Mouse (Mus musculus) small intestine, adult 2 months (tissue): Measurements from ENCODE around the gene Gabpb2. TPM values are rescaled to one million over a fixed set of nuclear protein-coding genes. Genes with fewer than 3 reads are reported as not detected.

Source experiments
- H3K27ac ChIP-seq: fragments of 200-500 bp; 2 replicates; pipeline ENCODE4 v1.5.1; 2012; ENCODE audit warnings: low read depth, low read length, control low read depth, inconsistent platforms; ENCODE audit not compliant: insufficient read depth
- H3K27me3 ChIP-seq: fragments of 200-500 bp; 2 replicates; pipeline ENCODE4 v1.6.1; 2012; ENCODE audit warnings: mild to moderate bottlenecking, moderate library complexity, low read length, inconsistent platforms; ENCODE audit not compliant: control insufficient read depth, insufficient read depth
- H3K36me3 ChIP-seq: fragments of 200-500 bp; 2 replicates; pipeline ENCODE4 v1.6.1; 2012; ENCODE audit warnings: mild to moderate bottlenecking, low read length, control low read depth, inconsistent platforms; ENCODE audit not compliant: control insufficient read depth, insufficient read depth
- H3K4me1 ChIP-seq: fragments of 200-500 bp; 2 replicates; pipeline ENCODE4 v1.6.1; 2012; ENCODE audit warnings: low read length, inconsistent platforms, mixed read lengths; ENCODE audit not compliant: control insufficient read depth, insufficient read depth, insufficient read length
- H3K4me3 ChIP-seq: fragments of 200-500 bp; 2 replicates; pipeline ENCODE4 v1.5.1; 2012; ENCODE audit warnings: low read depth, mild to moderate bottlenecking, control low read depth, inconsistent platforms, low read length, moderate library complexity
- CTCF ChIP-seq: fragments of 200-500 bp; IDR thresholded peaks from 2 replicates; pipeline ENCODE4 v1.5.1; 2012; ENCODE audit warnings: low read depth, mild to moderate bottlenecking, control low read depth, inconsistent platforms, low read length, moderate library complexity, mixed read lengths; ENCODE audit not compliant: insufficient replicate concordance, insufficient read length; ENCODE audit errors: extremely low read depth
- POLR2A ChIP-seq: fragments of 200-500 bp; IDR thresholded peaks from 2 replicates; pipeline ENCODE4 v1.6.1; 2012; ENCODE audit warnings: low read depth, mild to moderate bottlenecking, control low read depth, inconsistent platforms, low read length, moderate library complexity
- WGBS: fragments of 180-500 bp; shearing (Covaris S2); methylation state at CpG from one replicate; pipeline ENCODE4 v1.1.7; 2018; 5-methylcytosine and 5-hydroxymethylcytosine counted together
- polyA plus RNA-seq: library from polyadenylated mRNA; depleted of rRNA; stranded (reverse); fragments of >200 nt; gene quantifications from 2 replicates; pipeline ENCODE4 v1.2.3, GENCODE M21; 2012

Gene Gabpb2
- polyA plus RNA-seq, 1 experiment: 7.4 TPM

DNA sequence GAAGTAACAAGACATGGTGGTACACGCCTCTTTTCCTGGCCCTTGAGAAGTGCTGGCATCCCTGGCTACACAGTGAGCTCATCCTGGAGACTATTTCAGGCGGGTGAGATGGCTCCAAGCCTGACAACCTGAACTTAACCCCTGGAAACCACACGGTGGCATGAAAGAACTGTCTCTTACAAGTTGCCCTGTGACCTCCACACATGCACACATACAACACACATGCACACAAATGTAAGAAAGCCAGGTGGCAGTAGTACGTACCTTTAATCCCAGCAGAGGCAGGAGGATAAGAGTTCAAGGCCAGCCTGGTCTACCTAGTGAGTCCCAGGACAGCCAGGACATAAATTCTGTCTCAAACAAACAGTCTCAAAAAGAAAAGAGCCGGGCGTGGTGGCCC is 21.3 kb upstream of the Gabpb2 start:
- H3K27ac ChIP-seq: no peak overlapping the region
- no peak for TF ChIP-seq POLR2A
- TF ChIP-seq CTCF: no peak

DNA sequence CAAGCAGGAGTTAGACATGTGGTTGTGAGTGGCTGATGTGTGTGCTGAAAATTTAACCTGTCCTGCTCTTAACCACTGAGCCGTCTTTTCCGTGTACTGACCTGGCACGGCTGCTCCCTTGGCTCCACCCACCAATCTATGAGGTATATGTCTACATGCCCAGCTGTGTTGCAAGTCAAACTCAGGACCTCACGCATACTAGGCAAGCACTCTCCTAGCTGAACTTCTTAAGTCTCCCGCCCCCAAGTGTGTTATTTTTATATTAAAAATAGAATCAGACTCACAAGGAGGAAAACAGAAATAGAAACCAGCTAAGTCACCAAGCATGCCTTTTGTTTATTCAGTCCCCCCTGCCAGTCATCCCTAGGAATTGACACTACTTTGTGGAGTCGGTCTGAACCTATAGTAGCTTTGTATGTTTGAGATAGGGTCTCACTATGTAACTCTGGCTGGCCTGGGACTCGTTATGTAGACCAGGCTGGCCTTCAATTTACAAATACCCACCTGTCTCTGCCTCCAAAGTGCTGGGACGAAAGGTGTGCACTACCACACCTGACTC is 19.9 kb upstream of the Gabpb2 start:
- 60% methylated on average over 8 of the region's 8 CpGs for WGBS

More for the DNA sequence above, 21.3 kb upstream of the Gabpb2 start:
- H3K36me3 ChIP-seq: peaks cover 25% of the 10 kb centered on the region
- H3K4me1 ChIP-seq: no peaks in the 10 kb centered on the region
- 82% methylated on average over 6 of the region's 6 CpGs for WGBS
- H3K4me3 ChIP-seq: no peak overlapping the region
- no peaks in the 10 kb centered on the region for H3K27me3 ChIP-seq

DNA sequence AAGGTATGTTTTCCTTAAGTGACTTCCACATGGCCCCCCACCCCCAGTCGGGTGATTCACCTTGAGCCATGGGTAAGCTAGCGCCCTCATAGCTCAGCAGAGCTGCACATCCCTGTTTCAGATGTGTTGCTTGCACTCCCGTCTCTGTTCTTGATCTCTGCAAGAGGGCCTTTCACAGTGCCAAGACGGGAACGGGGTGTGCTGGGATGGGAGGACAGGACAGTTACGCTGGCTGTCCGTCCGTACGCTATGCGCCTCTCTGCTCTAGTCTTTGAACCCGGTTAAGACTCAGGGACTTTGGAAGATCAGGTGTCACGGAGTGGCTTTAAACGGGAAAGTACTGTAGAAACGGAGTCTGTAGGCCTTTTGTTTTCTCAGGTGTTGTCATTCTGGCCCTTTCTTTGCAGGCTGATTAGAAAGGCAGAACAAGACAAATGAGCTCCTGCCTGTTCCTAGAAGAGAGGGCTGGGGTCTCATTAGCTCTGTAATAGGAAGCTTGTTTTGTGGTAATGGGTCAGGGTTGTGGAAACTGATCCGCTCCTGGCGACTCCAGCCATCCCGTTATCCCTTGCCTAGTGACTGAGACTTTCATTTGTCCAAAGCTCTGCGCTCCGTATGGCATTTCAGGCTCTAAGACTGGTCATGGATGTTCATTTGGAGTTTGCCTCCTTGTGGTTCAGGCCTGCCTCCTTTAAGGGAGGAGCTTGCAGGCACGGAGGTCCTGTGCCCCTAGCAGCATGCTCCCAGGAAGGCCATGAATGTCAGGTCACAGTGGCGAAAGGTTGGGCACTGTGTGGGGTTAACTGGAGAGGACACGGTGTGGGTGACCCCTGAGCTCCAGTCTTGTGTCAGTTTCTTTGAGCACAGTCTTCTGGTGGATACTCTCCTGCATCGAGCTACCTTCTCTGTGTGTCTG is 17.9 kb upstream of the Gabpb2 start:
- TF ChIP-seq POLR2A (no peak), CTCF (no peak)
- WGBS: 89% methylated on average over 23 of the region's 23 CpGs
- H3K36me3 ChIP-seq: peaks cover 50% of the 10 kb centered on the region

More for the DNA sequence above, 19.9 kb upstream of the Gabpb2 start:
- Histone ChIP-seq H3K4me3 (no peak overlapping the region), H3K36me3 (peaks cover 38% of the 10 kb centered on the region), H3K27ac (no peak overlapping the region), H3K27me3 (no peaks in the 10 kb centered on the region), H3K4me1 (peaks cover 2% of the 10 kb centered on the region; the same call in 1 of the 2 replicates)
- no peak for TF ChIP-seq POLR2A

DNA sequence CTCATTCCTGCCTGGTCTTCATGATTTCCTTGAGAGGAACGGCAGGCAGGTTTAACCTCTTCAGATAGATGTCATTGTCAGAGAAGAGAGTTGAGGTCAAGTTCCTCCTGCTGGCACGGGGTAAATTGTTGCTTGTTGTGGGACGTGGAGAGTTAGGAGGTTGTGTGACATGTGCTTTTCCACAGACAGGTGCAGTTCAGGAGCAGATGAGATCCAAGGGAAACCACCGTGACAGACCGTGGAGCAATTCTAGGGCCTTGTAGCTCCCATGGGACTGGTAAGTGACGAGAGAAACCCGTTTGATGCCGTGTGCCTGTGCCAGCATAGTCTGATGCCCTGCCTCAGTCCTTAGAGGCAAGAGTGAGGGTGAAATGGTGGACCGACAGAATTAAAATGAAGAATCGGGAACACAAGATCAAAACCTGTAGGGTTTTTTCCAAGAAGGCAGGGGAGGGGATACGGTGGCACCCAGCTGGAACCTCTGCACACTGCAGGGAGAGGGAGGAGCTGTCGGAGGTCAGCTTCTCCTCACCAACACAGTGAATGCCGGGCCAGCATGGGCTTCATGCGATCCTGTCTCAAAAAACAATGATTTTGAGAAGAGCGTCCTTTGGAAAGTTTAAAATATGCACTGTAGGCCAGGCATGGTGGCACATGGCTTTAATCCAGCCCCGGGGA is 15.7 kb upstream of the Gabpb2 start:
- 90% methylated on average over 16 of the region's 16 CpGs for WGBS
- H3K27ac ChIP-seq: no peak overlapping the region

More for the DNA sequence above, 17.9 kb upstream of the Gabpb2 start:
- Histone ChIP-seq H3K4me3 (no peak overlapping the region), H3K27me3 (no peaks in the 10 kb centered on the region), H3K27ac (no peak overlapping the region), H3K4me1 (peaks cover 22% of the 10 kb centered on the region)

DNA sequence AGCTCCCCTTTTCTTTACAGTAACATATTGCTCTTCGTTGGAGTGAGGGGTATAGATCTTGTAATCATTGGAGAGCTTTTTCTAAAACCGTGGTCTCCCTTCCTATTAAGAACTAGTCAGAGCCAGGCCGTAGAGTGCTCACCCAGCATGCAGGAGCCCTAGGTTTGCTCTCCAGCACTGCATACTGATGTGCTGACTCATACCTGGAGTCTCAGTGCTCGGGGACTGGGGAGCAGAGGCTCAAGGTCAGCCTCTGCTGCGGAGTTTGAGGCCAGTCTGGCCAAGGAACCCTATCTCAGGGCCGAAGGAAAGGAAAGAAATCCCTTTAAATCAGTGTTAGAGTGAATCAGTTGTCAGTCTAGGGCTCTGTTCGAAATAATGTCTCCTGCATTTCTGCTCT is 15.1 kb upstream of the Gabpb2 start:
- 54% methylated on average over 7 of the region's 7 CpGs for WGBS
- Histone ChIP-seq H3K36me3 (peaks cover 50% of the 10 kb centered on the region), H3K27ac (peak overlapping the region; percentile 32; the same call in 1 of the 2 replicates), H3K27me3 (no peaks in the 10 kb centered on the region), H3K4me1 (peaks cover 26% of the 10 kb centered on the region), H3K4me3 (no peak overlapping the region)
- TF ChIP-seq POLR2A (no peak), CTCF (no peak)

More for the DNA sequence above, 15.7 kb upstream of the Gabpb2 start:
- Histone ChIP-seq H3K27me3 (no peaks in the 10 kb centered on the region), H3K4me3 (no peak overlapping the region), H3K36me3 (peaks cover 50% of the 10 kb centered on the region), H3K4me1 (peaks cover 23% of the 10 kb centered on the region)
- TF ChIP-seq POLR2A (no peak), CTCF (no peak)

DNA sequence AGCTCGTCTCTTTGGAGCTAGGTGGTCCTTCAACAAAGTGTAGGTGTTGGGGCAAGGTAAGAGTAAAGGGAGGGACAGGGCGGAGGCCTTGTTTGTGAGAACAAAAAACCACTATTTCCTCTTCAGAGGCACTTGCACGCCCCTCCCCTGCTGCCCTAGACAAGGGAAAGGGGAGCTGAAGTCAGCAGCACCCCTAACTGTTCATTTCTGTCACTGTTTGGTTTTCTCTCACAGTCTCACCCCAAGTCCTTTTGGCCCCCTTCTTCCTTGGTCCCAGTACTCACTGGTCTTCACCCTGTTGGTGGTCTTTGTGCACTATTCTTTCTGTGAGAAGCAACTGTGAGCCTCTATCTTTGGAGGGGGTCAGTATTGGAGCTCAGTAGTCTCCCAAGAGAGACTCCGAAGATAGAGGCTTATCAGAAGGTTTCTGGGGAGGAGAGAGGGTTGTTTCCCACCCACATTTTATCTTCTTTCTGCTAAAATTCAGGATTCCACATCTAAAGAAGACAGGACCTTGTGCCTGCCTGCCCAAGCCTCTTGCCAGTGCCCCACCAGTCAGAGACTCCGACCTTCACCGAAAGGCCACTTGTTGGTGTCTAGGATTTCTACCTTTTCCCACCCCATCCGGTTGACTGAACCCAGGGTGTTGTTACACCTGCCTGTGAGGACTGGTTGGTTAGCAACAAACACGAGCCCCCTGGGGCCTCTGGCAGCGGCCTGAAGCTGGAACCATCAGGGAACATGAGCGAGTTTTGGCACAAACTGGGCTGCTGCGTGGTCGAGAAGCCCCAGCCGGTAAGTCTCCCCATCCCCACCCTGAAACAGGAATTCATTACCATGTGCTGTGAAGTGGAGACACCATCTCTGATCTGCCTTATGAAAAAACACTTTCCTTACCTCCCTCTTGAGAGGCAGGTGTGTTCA is 13.8 kb upstream of the Gabpb2 start, which contains the start of gene Mllt11:
Gene Mllt11 (minus strand): TSS at position 874 of the 924 bp plus-strand sequence.
- Histone ChIP-seq H3K4me1 (peaks cover 26% of the 10 kb centered on the region), H3K36me3 (peaks cover 48% of the 10 kb centered on the region), H3K27me3 (no peaks in the 10 kb centered on the region), H3K27ac (peak within 1 kb of the TSS; percentile 100), H3K4me3 (peak within 1 kb of the TSS; percentile 64)
- TF ChIP-seq CTCF (no peak), POLR2A (no peak)
- WGBS: 57% methylated on average over 13 of the region's 13 CpGs
